Mouse (Mus musculus): ENCODE measurements around the gene Ruvbl2. TPM values are rescaled to one million over a fixed set of nuclear protein-coding genes. Genes with fewer than 3 reads are reported as not detected.

Gene Ruvbl2
- total RNA-seq, 2 experiments from 2014 or later: 34.4 to 39.9 TPM

GRCm38 (mm10) chr7:45446589-45446988 lies 8.7 kb upstream of the Ruvbl2 start:
- TF ChIP-seq CTCF (IDR thresholded peaks at IDR 0.05): no peak
- H3K27ac ChIP-seq: no peak overlapping the region
- H3K4me3 ChIP-seq: no peak overlapping the region
- intact Hi-C loops (cut with DNase I): no loop called here
- DNase-seq (ENCODE audit: extremely low spot score in 1 of 2, low spot score in 2 of 2): no peak

- intact Hi-C loops (cut with DNase I): no loop called here
- no peak overlapping the region for H3K27ac ChIP-seq
Observed at GRCm38 (mm10) chr7:45443526-45444420, 5.9 kb upstream of the Ruvbl2 start.

GRCm38 (mm10) chr7:45437046-45437445 lies 850 bp downstream of the Ruvbl2 start:
- Histone ChIP-seq H3K27ac (no peak overlapping the region), H3K4me3 (no peak overlapping the region)
- no peak for DNase-seq (ENCODE audit: extremely low spot score in 1 of 2, low spot score in 2 of 2)
- TF ChIP-seq CTCF (IDR thresholded peaks at IDR 0.05): no peak
- intact Hi-C loops (cut with DNase I): no loop called here

More at GRCm38 (mm10) chr7:45443526-45444420, 5.9 kb upstream of the Ruvbl2 start:
- DNase-seq (ENCODE audit: extremely low spot score in 1 of 2, low spot score in 2 of 2): no peak
- TF ChIP-seq CTCF (IDR thresholded peaks at IDR 0.05): no peak
- no peak overlapping the region for H3K4me3 ChIP-seq

- Histone ChIP-seq H3K27ac (no peak overlapping the region), H3K4me3 (no peak overlapping the region)
- no peak for TF ChIP-seq CTCF (IDR thresholded peaks at IDR 0.05)
- intact Hi-C loops (cut with DNase I): no loop called here
- no peak for DNase-seq (ENCODE audit: extremely low spot score in 1 of 2, low spot score in 2 of 2)
Observed at GRCm38 (mm10) chr7:45436444-45436843, 1.5 kb downstream of the Ruvbl2 start.

- peak overlapping the region; percentile 74 for H3K27ac ChIP-seq
- no peak for TF ChIP-seq CTCF (IDR thresholded peaks at IDR 0.05)
- no peak for DNase-seq (ENCODE audit: extremely low spot score in 1 of 2, low spot score in 2 of 2)
- peak overlapping the region; percentile 65 for H3K4me3 ChIP-seq
- intact Hi-C loops (cut with DNase I): no loop called here
Observed at GRCm38 (mm10) chr7:45435038-45435437, 2.9 kb downstream of the Ruvbl2 start.

- peak; percentile 100 for DNase-seq (ENCODE audit: extremely low spot score in 1 of 2, low spot score in 2 of 2)
- intact Hi-C loops (cut with DNase I): no loop called here
- Histone ChIP-seq H3K27ac (peak within 1 kb of the TSS; percentile 74), H3K4me3 (peak within 1 kb of the TSS; percentile 89)
- peak; percentile 84 for TF ChIP-seq CTCF (IDR thresholded peaks at IDR 0.05)
Observed at GRCm38 (mm10) chr7:45434203-45435015, 3.5 kb downstream of the Ruvbl2 start, which contains the start of gene Gys1. TSS of gene Gys1 (plus strand) at chr7:45434844.

GRCm38 (mm10) chr7:45433835-45434202 lies 4.1 kb downstream of the Ruvbl2 start:
- Histone ChIP-seq H3K4me3 (peak overlapping the region; percentile 89), H3K27ac (peak overlapping the region; percentile 74)
- TF ChIP-seq CTCF (IDR thresholded peaks at IDR 0.05): no peak
- DNase-seq (ENCODE audit: extremely low spot score in 1 of 2, low spot score in 2 of 2): no peak
- intact Hi-C loops (cut with DNase I): no loop called here

- H3K27ac ChIP-seq: no peak overlapping the region
- no peak for DNase-seq (ENCODE audit: extremely low spot score in 1 of 2, low spot score in 2 of 2)
- no peak overlapping the region for H3K4me3 ChIP-seq
- no peak for TF ChIP-seq CTCF (IDR thresholded peaks at IDR 0.05)
- intact Hi-C loops (cut with DNase I): no loop called here
Observed at GRCm38 (mm10) chr7:45426556-45426955, 11.3 kb downstream of the Ruvbl2 start.

- Histone ChIP-seq H3K27ac (no peak overlapping the region), H3K4me3 (no peak overlapping the region)
- DNase-seq (ENCODE audit: extremely low spot score in 1 of 2, low spot score in 2 of 2): no peak
- intact Hi-C loops (cut with DNase I): no loop called here
- TF ChIP-seq CTCF (IDR thresholded peaks at IDR 0.05): no peak
Observed at GRCm38 (mm10) chr7:45421194-45421593, 16.7 kb downstream of the Ruvbl2 start.

- no peak within 1 kb of the TSS for H3K4me3 ChIP-seq
- no peak for DNase-seq (ENCODE audit: extremely low spot score in 1 of 2, low spot score in 2 of 2)
- H3K27ac ChIP-seq: no peak within 1 kb of the TSS
- intact Hi-C loops (cut with DNase I): no loop called here
- no peak for TF ChIP-seq CTCF (IDR thresholded peaks at IDR 0.05)
Observed at GRCm38 (mm10) chr7:45420615-45420919, 17.3 kb downstream of the Ruvbl2 start, which contains the start of gene Lhb. TSS of gene Lhb (plus strand) at chr7:45420820.

- no peak for DNase-seq (ENCODE audit: extremely low spot score in 1 of 2, low spot score in 2 of 2)
- H3K4me3 ChIP-seq: no peak overlapping the region
- intact Hi-C loops (cut with DNase I): no loop called here
- no peak for TF ChIP-seq CTCF (IDR thresholded peaks at IDR 0.05)
- H3K27ac ChIP-seq: no peak overlapping the region
Observed at GRCm38 (mm10) chr7:45419859-45420614, 17.9 kb downstream of the Ruvbl2 start.

Measured in left cerebral cortex, adult 2 months (tissue).